Mouse (Mus musculus) megakaryocyte, embryonic 14.5 days (primary cell): ENCODE measurements at regions not wholly inside any gene's neighbourhood (a gene's known extent, or its start where the extent isn't known, plus 50 kb on each side); places are given as distances from the start of the nearest gene placed in this dataset.

Experiments used
- H3K27me3 ChIP-seq: replicated peaks from 2 replicates; pipeline ENCODE3; 2012; ENCODE audit warnings: inconsistent platforms
- H3K36me3 ChIP-seq: replicated peaks from 2 replicates; pipeline ENCODE3; 2012; ENCODE audit warnings: low read length, inconsistent platforms, mixed read lengths
- H3K4me1 ChIP-seq: 2 replicates; pipeline ENCODE4 v1.6.1; 2012; ENCODE audit warnings: inconsistent platforms
- H3K4me3 ChIP-seq: replicated peaks from 2 replicates; pipeline ENCODE3; 2012; ENCODE audit warnings: moderate library complexity, mild to moderate bottlenecking, inconsistent platforms
- H3K9me3 ChIP-seq: 2 replicates; pipeline ENCODE4 v1.6.1; 2012; ENCODE audit warnings: inconsistent platforms
- FLI1 ChIP-seq: IDR thresholded peaks from 2 replicates; pipeline ENCODE4 v1.6.1; 2012; ENCODE audit warnings: low read length, inconsistent platforms, mixed read lengths
- GATA1 ChIP-seq: IDR thresholded peaks from 3 replicates; pipeline ENCODE4 v1.6.1; 2012; ENCODE audit warnings: mixed read lengths, low read length, inconsistent platforms, borderline replicate concordance

- Histone ChIP-seq H3K27me3 (no peaks in the 10 kb centered on the region), H3K9me3 (no peaks in the 10 kb centered on the region), H3K4me1 (no peaks in the 10 kb centered on the region), H3K36me3 (no peaks in the 10 kb centered on the region), H3K4me3 (no peak overlapping the region)
- TF ChIP-seq GATA1 = no peak
These were observed 117.9 kb downstream of the Thbs2 start for GRCm38 (mm10) chr17:14576159-14576558.

GRCm38 (mm10) chr17:14571143-14571542 lies 122.9 kb downstream of the Thbs2 start:
- Histone ChIP-seq H3K27me3 (no peaks in the 10 kb centered on the region), H3K4me3 (no peak overlapping the region), H3K9me3 (no peaks in the 10 kb centered on the region), H3K4me1 (no peaks in the 10 kb centered on the region), H3K36me3 (no peaks in the 10 kb centered on the region)
- TF ChIP-seq GATA1 (no peak), FLI1 (no peak)

GRCm38 (mm10) chr17:14570266-14570775 lies 123.7 kb downstream of the Thbs2 start:
- H3K9me3 ChIP-seq = no peaks in the 10 kb centered on the region
- TF ChIP-seq GATA1 (no peak), FLI1 (no peak)
- H3K27me3 ChIP-seq = no peaks in the 10 kb centered on the region
- no peaks in the 10 kb centered on the region for H3K36me3 ChIP-seq
- H3K4me3 ChIP-seq = no peak overlapping the region
- H3K4me1 ChIP-seq = no peaks in the 10 kb centered on the region

DNA sequence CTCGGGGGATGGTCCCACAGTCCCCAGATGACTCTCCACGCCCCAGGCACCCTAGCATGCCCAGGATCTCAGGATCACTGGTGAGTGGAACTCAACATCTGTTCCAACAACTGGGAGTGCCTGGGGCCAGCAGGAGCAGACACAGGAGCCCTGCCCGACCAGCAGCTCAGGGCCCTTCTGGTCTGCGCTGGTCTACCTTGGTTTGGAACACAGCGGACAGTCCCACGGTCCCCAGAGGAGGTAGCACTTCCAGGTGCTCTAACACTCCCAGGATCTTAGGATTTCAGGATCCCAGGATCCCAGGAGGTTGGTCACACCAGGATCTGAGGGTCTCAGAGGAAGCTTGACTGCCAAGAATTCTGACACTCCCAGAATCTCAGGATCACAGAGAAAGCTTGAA lies 131.8 kb downstream of the Thbs2 start:
- Histone ChIP-seq H3K4me3 (no peak overlapping the region), H3K27me3 (no peaks in the 10 kb centered on the region), H3K9me3 (peaks cover 3% of the 10 kb centered on the region; the same call in 1 of the 2 replicates), H3K36me3 (no peaks in the 10 kb centered on the region), H3K4me1 (no peaks in the 10 kb centered on the region)
- TF ChIP-seq FLI1 (no peak), GATA1 (no peak)

DNA sequence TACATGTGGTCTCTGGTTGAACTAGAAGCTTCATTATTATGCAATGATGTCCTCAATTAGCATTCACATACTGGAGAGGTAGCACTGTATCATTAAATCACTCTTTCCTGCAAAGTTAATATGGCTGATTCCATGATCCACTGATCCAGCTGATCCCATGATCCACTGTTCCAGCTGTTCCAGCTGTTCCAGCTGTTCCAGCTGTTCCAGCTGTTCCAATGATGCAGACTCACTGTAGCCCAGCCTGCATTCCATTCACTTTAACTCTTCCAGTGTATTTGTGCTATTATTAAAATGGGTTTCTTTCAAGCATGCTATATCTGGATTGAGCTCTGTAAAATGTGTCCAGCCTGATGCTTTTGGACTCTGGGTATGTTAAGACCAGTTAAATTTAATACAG lies 136.8 kb downstream of the Thbs2 start:
- H3K9me3 ChIP-seq = peaks cover 13% of the 10 kb centered on the region
- no peaks in the 10 kb centered on the region for H3K4me1 ChIP-seq
- TF ChIP-seq FLI1 (no peak), GATA1 (no peak)
- H3K4me3 ChIP-seq = no peak overlapping the region
- no peaks in the 10 kb centered on the region for H3K27me3 ChIP-seq
- H3K36me3 ChIP-seq = no peaks in the 10 kb centered on the region

DNA sequence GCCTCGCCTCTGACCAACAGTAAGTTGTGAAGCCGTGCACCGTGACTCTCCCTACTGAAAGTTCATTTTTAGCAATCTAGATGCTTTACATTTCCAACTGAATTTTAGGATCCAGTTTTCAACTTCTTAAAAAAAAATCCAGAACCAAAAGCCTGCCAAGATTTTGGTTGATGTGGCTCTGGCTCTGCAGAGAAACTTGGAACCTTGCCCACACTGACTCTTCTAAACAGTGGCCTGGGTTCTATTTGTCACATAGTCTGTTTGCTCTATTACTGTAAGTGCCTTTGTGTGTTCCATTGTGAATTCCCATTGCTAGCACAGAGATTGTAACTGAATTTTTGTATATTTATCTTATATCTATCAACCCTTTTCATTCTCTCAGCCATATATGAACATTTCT lies 140.8 kb downstream of the Thbs2 start:
- H3K27me3 ChIP-seq = no peaks in the 10 kb centered on the region
- H3K4me1 ChIP-seq = no peaks in the 10 kb centered on the region
- no peak overlapping the region for H3K4me3 ChIP-seq
- H3K9me3 ChIP-seq = peaks cover 17% of the 10 kb centered on the region
- TF ChIP-seq FLI1 = no peak
- no peak for TF ChIP-seq GATA1
- no peaks in the 10 kb centered on the region for H3K36me3 ChIP-seq

- no peak overlapping the region for H3K4me3 ChIP-seq
- TF ChIP-seq FLI1 = no peak
- TF ChIP-seq GATA1 = no peak
- H3K9me3 ChIP-seq = peaks cover 26% of the 10 kb centered on the region
- H3K36me3 ChIP-seq = no peaks in the 10 kb centered on the region
- no peaks in the 10 kb centered on the region for H3K27me3 ChIP-seq
- no peaks in the 10 kb centered on the region for H3K4me1 ChIP-seq
These were observed 142.0 kb downstream of the Thbs2 start for GRCm38 (mm10) chr17:14552081-14552480.

GRCm38 (mm10) chr17:14551610-14552009 lies 142.4 kb downstream of the Thbs2 start:
- no peak overlapping the region for H3K4me3 ChIP-seq
- TF ChIP-seq FLI1 = no peak
- H3K36me3 ChIP-seq = no peaks in the 10 kb centered on the region
- no peaks in the 10 kb centered on the region for H3K4me1 ChIP-seq
- H3K9me3 ChIP-seq = peaks cover 26% of the 10 kb centered on the region
- H3K27me3 ChIP-seq = no peaks in the 10 kb centered on the region

DNA sequence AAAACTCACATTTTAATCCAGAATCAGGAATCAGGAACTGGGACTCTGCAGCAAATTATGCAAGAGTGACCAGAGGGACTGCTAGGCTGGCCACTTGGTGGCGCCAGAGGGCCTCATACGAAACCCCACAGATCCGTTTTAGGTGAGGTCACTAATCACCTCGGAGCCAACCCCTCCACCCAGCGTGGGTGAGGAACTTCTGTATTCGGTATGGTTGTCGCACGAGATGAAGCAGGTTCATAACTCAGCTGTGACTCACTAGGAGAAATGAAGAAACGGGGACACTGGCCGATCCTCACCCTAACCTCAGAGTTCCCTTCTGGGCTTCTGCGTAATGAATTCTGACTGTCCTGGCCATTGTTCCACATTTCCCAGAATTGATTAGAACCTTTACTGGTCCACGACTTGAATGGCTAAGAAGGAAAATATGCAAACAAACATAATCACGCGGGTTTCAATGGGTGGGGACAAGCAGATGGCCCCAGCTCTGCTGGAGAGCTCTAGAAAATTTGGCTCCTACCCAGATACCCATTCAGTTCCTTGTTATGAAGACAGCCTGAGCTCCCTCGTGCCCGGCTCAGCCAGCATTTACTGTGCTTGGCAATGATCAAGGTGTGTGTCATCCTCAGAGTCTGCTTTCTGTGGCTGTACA lies 148.1 kb downstream of the Thbs2 start:
- H3K27me3 ChIP-seq = no peaks in the 10 kb centered on the region
- no peak overlapping the region for H3K4me3 ChIP-seq
- no peaks in the 10 kb centered on the region for H3K4me1 ChIP-seq
- TF ChIP-seq FLI1 = no peak
- no peak for TF ChIP-seq GATA1
- H3K36me3 ChIP-seq = no peaks in the 10 kb centered on the region
- peaks cover 13% of the 10 kb centered on the region for H3K9me3 ChIP-seq

DNA sequence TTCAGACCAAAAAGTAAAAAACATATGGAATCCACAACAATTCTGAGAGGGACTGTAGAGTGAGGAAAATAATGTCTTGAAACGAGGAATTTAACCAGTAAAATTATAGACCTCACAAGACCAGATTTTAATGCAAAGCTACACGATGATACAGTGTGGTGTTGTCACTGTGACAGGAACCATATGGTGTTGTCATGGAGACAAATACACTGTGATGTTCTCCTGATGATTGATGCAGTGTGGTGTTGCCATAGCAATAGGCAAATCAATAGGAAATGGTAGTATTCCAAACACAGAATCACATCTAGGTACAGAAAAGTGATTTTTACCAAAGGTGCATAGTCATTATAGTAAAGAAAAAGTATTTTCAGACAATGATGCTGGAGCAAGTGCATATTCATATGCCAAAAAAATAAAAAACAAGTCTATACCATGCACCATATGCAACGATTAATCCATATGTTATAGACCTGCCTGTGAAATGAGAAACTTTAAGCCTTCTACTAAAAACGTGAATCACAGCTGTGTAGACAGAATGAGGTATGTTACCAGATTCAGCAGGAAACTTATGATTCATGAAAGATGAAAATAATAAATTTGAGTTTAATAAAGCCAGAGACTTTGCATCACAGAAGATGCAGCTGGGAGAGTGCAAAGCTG lies 149.6 kb downstream of the Thbs2 start:
- H3K9me3 ChIP-seq = peaks cover 13% of the 10 kb centered on the region

More for the DNA sequence above, 149.6 kb downstream of the Thbs2 start:
- no peaks in the 10 kb centered on the region for H3K27me3 ChIP-seq
- H3K4me1 ChIP-seq = no peaks in the 10 kb centered on the region
- TF ChIP-seq FLI1 (no peak), GATA1 (no peak)
- no peak overlapping the region for H3K4me3 ChIP-seq
- no peaks in the 10 kb centered on the region for H3K36me3 ChIP-seq
